Mouse (Mus musculus) CH12.LX (cell line): ENCODE data around the gene Bcl2l15.

Source experiments
- EP300 ChIP-seq: IDR thresholded peaks from 2 replicates; pipeline ENCODE4 v1.6.1; 2011; ENCODE audit warnings: low read length, improper control_type of control experiment
- POLR2A ChIP-seq: IDR thresholded peaks from 2 replicates; pipeline ENCODE4 v1.6.1; 2011; ENCODE audit warnings: low read depth, mild to moderate bottlenecking, improper control_type of control experiment, low read length
- TBP ChIP-seq: conservative IDR thresholded peaks from 2 replicates; pipeline ENCODE4 v1.6.1; 2011; ENCODE audit warnings: low read depth, low read length, improper control_type of control experiment

GRCm38 (mm10) chr3:103887581-103887980 lies 55.2 kb downstream of the Bcl2l15 start:
- no peak for TF ChIP-seq EP300
- no peak for TF ChIP-seq POLR2A
- no peak for TF ChIP-seq TBP
